Mouse (Mus musculus) kidney, adult 2 months (tissue): ENCODE results near the gene Ccdc107.

Experiments
- CTCF ChIP-seq: fragments of 200-500 bp; conservative IDR thresholded peaks from 2 replicates; pipeline ENCODE4 v1.5.1; 2011; ENCODE audit warnings: low read depth, mild to moderate bottlenecking, control low read depth, low read length, moderate library complexity, mixed read lengths; ENCODE audit not compliant: insufficient read depth, insufficient read length
- POLR2A ChIP-seq: fragments of 200-500 bp; IDR thresholded peaks from one replicate; pipeline ENCODE4 v1.6.1; 2011; ENCODE audit warnings: low read depth, low read length, control low read depth

- TF ChIP-seq POLR2A (no peak), CTCF (no peak)
Observed at GRCm38 (mm10) chr4:43473636-43474035, 19.1 kb upstream of the Ccdc107 start.
